Mouse (Mus musculus): ENCODE measurements around the gene Zfp345. TPM values are rescaled to one million over a fixed set of nuclear protein-coding genes. Genes with fewer than 3 reads are reported as not detected.
"Not testable (repeated sequence)": the region's sequence is repeated elsewhere in the genome, so short reads cannot be mapped to it uniquely, and the experiment has no call there.

Gene Zfp345
- 0.15 TPM in 1 of 2 replicates, not detected in the other for polyA plus RNA-seq (2015; fragmentation: Nextera tagmentation; extraction: Ambion mirVana)

GRCm38 (mm10) chr2:150484939-150485778 is at the start of gene Zfp345:
TSS of gene Zfp345 (minus strand) at chr2:150485091.
- H3K27ac ChIP-seq (replicated peaks); H3K9me3 ChIP-seq (replicated peaks); ATAC-seq (ENCODE audit: low FRiP score); H3K36me3 ChIP-seq; H3K4me3 ChIP-seq (replicated peaks); H3K4me1 ChIP-seq; H3K27me3 ChIP-seq (replicated peaks); H3K9ac ChIP-seq (replicated peaks); H3K4me2 ChIP-seq: not testable (repeated sequence)
- 71% methylated on average over 8 of the region's 8 CpGs for WGBS

- Histone ChIP-seq H3K9me3 (replicated peaks) (no peaks in the 10 kb centered on the region), H3K4me3 (replicated peaks) (peak overlapping the region; percentile 48), H3K4me2 (peak overlapping the region; percentile 90), H3K4me1 (peaks cover 7% of the 10 kb centered on the region), H3K27ac (replicated peaks) (no peak overlapping the region), H3K27me3 (replicated peaks) (peaks cover 19% of the 10 kb centered on the region), H3K36me3 (no peaks in the 10 kb centered on the region), H3K9ac (replicated peaks) (peak overlapping the region; percentile 51; the same call in 1 of the 2 replicates)
- ATAC-seq (ENCODE audit: low FRiP score) = peak; percentile 70
- 2% methylated on average over 42 of the region's 42 CpGs for WGBS
Measured at GRCm38 (mm10) chr2:150525703-150526207, 40.9 kb upstream of the Zfp345 start.

- WGBS = 87% methylated on average over 3 of the region's 3 CpGs
- Histone ChIP-seq H3K27ac (replicated peaks) (no peak overlapping the region), H3K4me3 (replicated peaks) (no peak overlapping the region), H3K9me3 (replicated peaks) (no peaks in the 10 kb centered on the region), H3K9ac (replicated peaks) (no peak overlapping the region), H3K36me3 (no peaks in the 10 kb centered on the region), H3K27me3 (replicated peaks) (no peaks in the 10 kb centered on the region), H3K4me2 (no peak overlapping the region), H3K4me1 (no peaks in the 10 kb centered on the region)
- ATAC-seq (ENCODE audit: low FRiP score) = no peak
Measured at GRCm38 (mm10) chr2:150512837-150513236, 27.9 kb upstream of the Zfp345 start.

- Histone ChIP-seq H3K4me3 (replicated peaks) (peak overlapping the region; percentile 34), H3K4me2 (peak overlapping the region; percentile 52)
- not testable (repeated sequence) for H3K9me3 ChIP-seq (replicated peaks); H3K9ac ChIP-seq (replicated peaks); H3K27ac ChIP-seq (replicated peaks); H3K4me1 ChIP-seq; H3K27me3 ChIP-seq (replicated peaks); H3K36me3 ChIP-seq
- ATAC-seq (ENCODE audit: low FRiP score) = peak; percentile 65; the same call in 1 of the 2 replicates
- 46% methylated on average over 60 of the region's 60 CpGs for WGBS
Measured at GRCm38 (mm10) chr2:150500124-150500973, 15.5 kb upstream of the Zfp345 start.

GRCm38 (mm10) chr2:150493031-150493430 is 8.1 kb upstream of the Zfp345 start:
- no peaks in the 10 kb centered on the region for H3K9me3 ChIP-seq (replicated peaks)
- H3K27ac ChIP-seq (replicated peaks) = no peak overlapping the region
- ATAC-seq (ENCODE audit: low FRiP score) = no peak
- no peak overlapping the region for H3K4me3 ChIP-seq (replicated peaks)
- H3K4me1 ChIP-seq = no peaks in the 10 kb centered on the region
- 60% methylated on average over 2 of the region's 2 CpGs for whole genome bisulfite sequencing
- no peak overlapping the region for H3K9ac ChIP-seq (replicated peaks)
- H3K4me2 ChIP-seq = no peak overlapping the region
- H3K27me3 ChIP-seq (replicated peaks) = no peaks in the 10 kb centered on the region
- no peaks in the 10 kb centered on the region for H3K36me3 ChIP-seq

GRCm38 (mm10) chr2:150451180-150451919 is 33.5 kb downstream of the Zfp345 start, which contains the start of gene Zfp442:
TSS of gene Zfp442 (minus strand) at chr2:150451486.
- Histone ChIP-seq H3K27ac (replicated peaks) (peak within 1 kb of the TSS; percentile 68; the same call in 1 of the 2 replicates), H3K4me2 (peak within 1 kb of the TSS; percentile 63), H3K4me3 (replicated peaks) (peak within 1 kb of the TSS; percentile 52), H3K9ac (replicated peaks) (peak within 1 kb of the TSS; percentile 58)
- ATAC-seq (ENCODE audit: low FRiP score) = peak; percentile 99
- H3K4me1 ChIP-seq; H3K36me3 ChIP-seq; H3K27me3 ChIP-seq (replicated peaks); H3K9me3 ChIP-seq (replicated peaks): not testable (repeated sequence)
- 0% methylated on average over 17 of the region's 18 CpGs for WGBS

- H3K4me1 ChIP-seq; H3K27me3 ChIP-seq (replicated peaks); H3K4me2 ChIP-seq; ATAC-seq (ENCODE audit: low FRiP score); H3K27ac ChIP-seq (replicated peaks); H3K4me3 ChIP-seq (replicated peaks); H3K9ac ChIP-seq (replicated peaks): not testable (repeated sequence)
- H3K9me3 ChIP-seq (replicated peaks) = peaks cover 19% of the 10 kb centered on the region; the same call in 1 of the 2 replicates
- WGBS = 88% methylated on average over 1 of the region's 1 CpGs
- H3K36me3 ChIP-seq = peaks cover 14% of the 10 kb centered on the region
Measured at GRCm38 (mm10) chr2:150439084-150439483, 45.8 kb downstream of the Zfp345 start.

Other genes with a start within 250 kb of the Zfp345 start
- gene Gm21994, start 229.5 kb downstream of the Zfp345 start, polyA plus RNA-seq (2015; fragmentation: Nextera tagmentation; extraction: Ambion mirVana) = 3.3 and 3.8 TPM in 2 replicates
- 0.06 and 0.10 TPM in 2 replicates for gene Gm14124, start 227.6 kb downstream of the Zfp345 start, polyA plus RNA-seq (2015; fragmentation: Nextera tagmentation; extraction: Ambion mirVana)
- gene Gm10130, start 161.4 kb downstream of the Zfp345 start, polyA plus RNA-seq (2015; fragmentation: Nextera tagmentation; extraction: Ambion mirVana) = 2.3 and 2.4 TPM in 2 replicates
- gene 3300002I08Rik, start 122.3 kb downstream of the Zfp345 start, polyA plus RNA-seq (2015; fragmentation: Nextera tagmentation; extraction: Ambion mirVana) = 15.3 and 17.9 TPM in 2 replicates
- 8.0 and 9.1 TPM in 2 replicates for gene Zfp442, start 33.6 kb downstream of the Zfp345 start, polyA plus RNA-seq (2015; fragmentation: Nextera tagmentation; extraction: Ambion mirVana)
- 0.15 and 2.9 TPM in 2 replicates for gene Cst7, start 85.3 kb upstream of the Zfp345 start, polyA plus RNA-seq (2015; fragmentation: Nextera tagmentation; extraction: Ambion mirVana)
- 45.4 and 46.1 TPM in 2 replicates for gene Apmap, start 123.5 kb upstream of the Zfp345 start, polyA plus RNA-seq (2015; fragmentation: Nextera tagmentation; extraction: Ambion mirVana)
- gene Acss1, start 183.4 kb upstream of the Zfp345 start, polyA plus RNA-seq (2015; fragmentation: Nextera tagmentation; extraction: Ambion mirVana) = 12.3 and 13.7 TPM in 2 replicates
- 0.04 and 0.05 TPM in 2 replicates for gene Vsx1, start 204.3 kb upstream of the Zfp345 start, polyA plus RNA-seq (2015; fragmentation: Nextera tagmentation; extraction: Ambion mirVana)